Comparison of ENCODE assay signal across 12 mouse cellular contexts in the genomic region with DNA sequence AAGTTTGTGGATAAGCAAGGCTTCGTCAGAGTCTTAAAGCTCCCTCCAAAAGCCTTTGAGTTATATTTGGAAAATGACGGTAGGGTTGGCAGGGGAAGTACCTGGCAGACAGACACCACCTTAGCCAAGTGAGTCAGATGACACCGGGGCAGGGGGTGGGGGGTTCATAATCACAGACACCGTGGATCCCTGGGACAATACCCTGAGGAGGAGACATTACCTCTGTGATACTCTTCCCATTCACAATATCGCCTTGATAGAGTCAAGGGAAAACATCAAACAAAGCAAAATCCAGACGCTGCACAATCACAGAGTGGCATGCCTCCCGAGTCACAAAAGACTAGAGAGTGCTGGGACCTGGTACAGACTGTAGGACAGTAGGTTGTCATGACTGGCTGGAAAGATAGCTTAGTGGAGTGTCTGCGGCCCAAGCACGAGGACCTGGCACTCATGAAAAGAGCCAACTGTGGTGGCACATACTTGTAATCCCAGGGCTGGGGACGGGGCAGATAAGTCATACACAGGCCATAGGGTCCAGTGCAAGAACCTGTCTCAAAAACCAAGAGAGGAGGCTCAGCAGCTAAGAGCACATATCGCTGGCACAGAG.
DNase-seq lines count a peak whose midpoint lies in the region; ATAC-seq and TF ChIP-seq lines count a peak whose summit lies in the region.
"Had no signal": no experiment of that assay in that cellular context is flagged by ENCODE, and none has a peak within 500 bp of the region (broad histone marks: within the 10 kb centered on the region; RNA-seq: fewer than 3 reads in every experiment).

No protein-coding gene starts in this region.

- H3K4me3 ChIP-seq in heart, adult 2 months, result no peak overlapping the region
- H3K4me3 ChIP-seq in heart, embryonic 11.5 days (ENCODE audit: low read depth, low read length), result no peak overlapping the region
- no peak overlapping the region for H3K4me3 ChIP-seq in CH12.LX (replicated peaks in 1 of 3; ENCODE audit: low read depth in 2 of 3, low read length in 2 of 3, poor library complexity in 1 of 3)
- peak overlapping the region; percentile 14; the same call in 1 of the 2 replicates for H3K4me3 ChIP-seq in forebrain, embryonic 10.5 days
- H3K4me3 ChIP-seq: limb, embryonic 12.5 days; lung, embryonic 15.5 days; neural tube, embryonic 12.5 days had no signal

- H3K36me3 ChIP-seq in heart, adult 2 months (ENCODE audit: control insufficient read depth, insufficient read depth, low read length), result no peaks in the 10 kb centered on the region
- H3K36me3 ChIP-seq in heart, embryonic 11.5 days (ENCODE audit: control insufficient read depth, insufficient read depth, low read length), result no peaks in the 10 kb centered on the region
- no peaks in the 10 kb centered on the region for H3K36me3 ChIP-seq in CH12.LX (replicated peaks in 1 of 2; ENCODE audit: control insufficient read depth in 1 of 2, insufficient read depth in 1 of 2, low read length in 1 of 2)
- 0 out of 2 replicates have a peak, but pooled peaks cover under 1% of the 10 kb centered on the region for H3K36me3 ChIP-seq in forebrain, embryonic 10.5 days (replicated peaks)
- H3K36me3 ChIP-seq: limb, embryonic 12.5 days; lung, embryonic 15.5 days; neural tube, embryonic 12.5 days had no signal

- H3K27me3 ChIP-seq in heart, adult 2 months (ENCODE audit: control insufficient read depth, insufficient read depth, low read length), result no peaks in the 10 kb centered on the region
- peaks cover 81% of the 10 kb centered on the region for H3K27me3 ChIP-seq in heart, embryonic 11.5 days (ENCODE audit: control insufficient read depth, insufficient read depth, low read length)
- H3K27me3 ChIP-seq in CH12.LX (replicated peaks), result no peaks in the 10 kb centered on the region
- 0 out of 2 replicates have a peak, but pooled peaks cover 5% of the 10 kb centered on the region for H3K27me3 ChIP-seq in forebrain, embryonic 10.5 days (ENCODE audit: poor library complexity, severe bottlenecking)
- H3K27me3 ChIP-seq: limb, embryonic 12.5 days; lung, embryonic 15.5 days; neural tube, embryonic 12.5 days had no signal

- dilution Hi-C loops in CH12.LX (cut with MboI; ENCODE audit: extremely low pct_ligation_motif_present, extremely low pct_unique_long_range_greater_than_20kb, low sequenced_read_pairs), result no loop called here

- no peak for TF ChIP-seq POLR2A in heart, adult 2 months (IDR thresholded peaks at IDR 0.05; ENCODE audit: insufficient read depth, low read depth, low read length)
- no peak for TF ChIP-seq POLR2A in CH12.LX (IDR thresholded peaks at IDR 0.05; ENCODE audit: low read depth, low read length)

- DNase-seq in heart, adult 2 months, result peak in 1 of 2 experiments; percentile 55
- peak; percentile 47 for DNase-seq in CH12.LX (ENCODE audit: extremely low read depth)
- no peak for DNase-seq in forebrain, embryonic 10.5 days (ENCODE audit: extremely low spot score, low spot score)
- peak; percentile 49 for DNase-seq in heart, postnatal 4 days
- no peak for DNase-seq in frontal cortex, adult 2 months (ENCODE audit: extremely low spot score in 1 of 2, low spot score in 1 of 2)
- DNase-seq in adrenal gland, postnatal 4 days (ENCODE audit: low spot score in 2 of 2), result no peak
- DNase-seq in right cerebral cortex, postnatal 36 days (ENCODE audit: low spot score in 2 of 2), result no peak

- in situ Hi-C loops in CH12.LX (cut with MboI; ENCODE audit: low pct_ligation_motif_present, low pct_unique_long_range_greater_than_20kb, low sequenced_read_pairs), result no loop called here

- intact Hi-C loops in heart, adult 2 months (cut with DNase I), result no loop called here

- H3K27ac ChIP-seq in heart, adult 2 months, result peak overlapping the region; percentile 36
- no peak overlapping the region for H3K27ac ChIP-seq in heart, embryonic 11.5 days (ENCODE audit: low read depth, low read length)
- no peak overlapping the region for H3K27ac ChIP-seq in CH12.LX (ENCODE audit: insufficient read depth, low read depth)
- H3K27ac ChIP-seq in forebrain, embryonic 10.5 days, result peak overlapping the region; percentile 44
- H3K27ac ChIP-seq: limb, embryonic 12.5 days; lung, embryonic 15.5 days; neural tube, embryonic 12.5 days had no signal

- no peak for TF ChIP-seq CTCF in heart, adult 2 months (IDR thresholded peaks at IDR 0.05)
- no peak for TF ChIP-seq CTCF in CH12.LX (conservative IDR thresholded peaks at IDR 0.05 in 1 of 2, IDR thresholded peaks at IDR 0.05 in 1 of 2; ENCODE audit: low read depth in 2 of 2, low read length in 2 of 2)

- TF ChIP-seq EP300 in heart, adult 2 months (IDR thresholded peaks at IDR 0.05; ENCODE audit: insufficient read depth, low read depth, low read length), result no peak
- TF ChIP-seq EP300 in CH12.LX (IDR thresholded peaks at IDR 0.05; ENCODE audit: low read length), result no peak

- 0 out of 2 replicates have a peak, but pooled peaks cover under 1% of the 10 kb centered on the region for H3K9me3 ChIP-seq in heart, embryonic 11.5 days (replicated peaks; ENCODE audit: control insufficient read depth, low read length)
- no peaks in the 10 kb centered on the region for H3K9me3 ChIP-seq in CH12.LX (replicated peaks; ENCODE audit: low read length)
- H3K9me3 ChIP-seq in forebrain, embryonic 10.5 days, result peaks cover under 1% of the 10 kb centered on the region; the same call in 1 of the 2 replicates
- H3K9me3 ChIP-seq: lung, embryonic 15.5 days; neural tube, embryonic 12.5 days had no signal

- H3K4me2 ChIP-seq in heart, embryonic 11.5 days, result no peak overlapping the region
- H3K4me2 ChIP-seq in CH12.LX (ENCODE audit: insufficient read depth, low read depth, poor library complexity, severe bottlenecking), result no peak overlapping the region
- H3K4me2 ChIP-seq: limb, embryonic 12.5 days; lung, embryonic 15.5 days; neural tube, embryonic 12.5 days had no signal

- no peak for ATAC-seq in heart, embryonic 11.5 days (replicated peaks; ENCODE audit: insufficient number of reproducible peaks, low FRiP score, low TSS enrichment)
- ATAC-seq: CD4-positive, CD25-positive, alpha-beta regulatory T cell, adult 4 months had no signal

- H3K4me1 ChIP-seq in heart, adult 2 months (ENCODE audit: control insufficient read depth, insufficient read depth, low read length), result peaks cover 6% of the 10 kb centered on the region
- peaks cover 6% of the 10 kb centered on the region; the same call in 1 of the 2 replicates for H3K4me1 ChIP-seq in heart, embryonic 11.5 days (ENCODE audit: control insufficient read depth, insufficient read depth, low read length)
- H3K4me1 ChIP-seq in CH12.LX (ENCODE audit: control insufficient read depth in 1 of 2, insufficient read depth in 2 of 2), result peaks cover 7 to 37% of the 10 kb centered on the region in 2 experiments; a peak in 3 of 4 replicates
- peaks cover 68% of the 10 kb centered on the region for H3K4me1 ChIP-seq in forebrain, embryonic 10.5 days

- 54% methylated on average over 11 of the region's 11 CpGs for WGBS in heart, adult 2 months
- 68% methylated on average over 11 of the region's 11 CpGs for WGBS in heart, embryonic 11.5 days (ENCODE audit: insufficient replicate concordance)
- WGBS in forebrain, embryonic 10.5 days, result 66% methylated on average over 11 of the region's 11 CpGs

- no peak overlapping the region for H3K9ac ChIP-seq in heart, adult 2 months (ENCODE audit: low read depth, low read length)
- no peak overlapping the region for H3K9ac ChIP-seq in heart, embryonic 11.5 days (ENCODE audit: low read depth, low read length)
- H3K9ac ChIP-seq in CH12.LX (ENCODE audit: insufficient read depth, low read depth), result no peak overlapping the region
- H3K9ac ChIP-seq: limb, embryonic 12.5 days; lung, embryonic 15.5 days; neural tube, embryonic 12.5 days had no signal

- TF ChIP-seq RAD21 in CH12.LX (IDR thresholded peaks at IDR 0.05; ENCODE audit: low read depth, low read length), result no peak

- no peaks in the 10 kb centered on the region for H3K79me2 ChIP-seq in heart, adult 2 months (replicated peaks; ENCODE audit: control insufficient read depth, insufficient read depth, low read length)
- H3K79me2 ChIP-seq in CH12.LX (replicated peaks; ENCODE audit: control insufficient read depth, extremely low read depth, insufficient read depth, poor library complexity, severe bottlenecking), result no peaks in the 10 kb centered on the region

TF ChIP-seq in CH12.LX, 34 proteins besides CTCF, POLR2A, EP300 and RAD21:
- peak; percentile 94 for TF ChIP-seq MEF2A (IDR thresholded peaks at IDR 0.05; ENCODE audit: borderline replicate concordance, low read depth, low read length)
- TF ChIP-seq JUN (IDR thresholded peaks at IDR 0.05; ENCODE audit: insufficient read depth, low read depth, low read length), result peak; percentile 28; the same call in 1 of the 2 replicates
- TF ChIP-seq GABPA (IDR thresholded peaks at IDR 0.05; ENCODE audit: insufficient replicate concordance, low read depth, low read length), result no peak
- no peak for TF ChIP-seq ZNF384 (IDR thresholded peaks at IDR 0.05; ENCODE audit: low read depth, low read length)
- TF ChIP-seq ETS1 (conservative IDR thresholded peaks at IDR 0.05; ENCODE audit: low read depth, low read length), result peak; percentile 11; the same call in 1 of the 2 replicates
- TF ChIP-seq IRF4 (IDR thresholded peaks at IDR 0.05; ENCODE audit: low read depth, low read length), result no peak
- no peak for TF ChIP-seq ZC3H11A (IDR thresholded peaks at IDR 0.05; ENCODE audit: low read depth, low read length)
- no peak for TF ChIP-seq POLR2AphosphoS2 (IDR thresholded peaks at IDR 0.05; ENCODE audit: low read depth, low read length)
- no peak for TF ChIP-seq UBTF (IDR thresholded peaks at IDR 0.05; ENCODE audit: low read depth, low read length)
- no peak for TF ChIP-seq TBP (conservative IDR thresholded peaks at IDR 0.05; ENCODE audit: low read depth, low read length)

Comparison
In these comparisons a context has a peak if more than half of its experiments do, and no peak if none do; other contexts are left out.
1. H3K27ac ChIP-seq: peak in heart, adult 2 months (single experiment) and forebrain, embryonic 10.5 days (single experiment); none in heart, embryonic 11.5 days (single experiment) and CH12.LX (single experiment).
2. DNase-seq: peak in CH12.LX (single experiment) and heart, postnatal 4 days (single experiment); none in forebrain, embryonic 10.5 days (single experiment), frontal cortex, adult 2 months (0 of 2), adrenal gland, postnatal 4 days (0 of 2) and right cerebral cortex, postnatal 36 days (0 of 2).